In the genomic region with DNA sequence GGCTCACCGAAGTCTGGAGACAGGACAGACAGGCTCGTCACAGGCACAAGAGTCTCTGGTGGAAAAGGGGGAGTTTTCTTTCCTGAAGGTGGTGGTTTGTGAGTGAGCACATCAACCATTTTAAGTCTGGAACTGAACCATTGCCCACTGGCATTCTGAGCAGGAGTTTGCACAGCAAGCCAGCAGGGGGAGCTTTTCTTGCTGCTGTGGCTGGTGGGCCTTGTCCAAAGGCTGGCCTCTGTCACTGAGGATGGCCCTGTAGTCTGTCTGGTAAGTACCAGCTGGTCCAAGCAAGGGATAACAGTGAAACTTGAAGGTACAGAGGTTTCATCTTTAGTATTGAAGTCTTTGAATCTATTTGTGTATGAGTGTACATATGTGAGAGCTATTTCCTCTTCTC, we compare ENCODE assay signal across 9 mouse cellular contexts. TPM values are rescaled to one million over a fixed set of nuclear protein-coding genes. Genes with fewer than 3 reads are reported as not detected.
DNase-seq lines count a peak whose midpoint lies in the region; ATAC-seq and TF ChIP-seq lines count a peak whose summit lies in the region.
"Had no signal": no experiment of that assay in that cellular context is flagged by ENCODE, and none has a peak within 500 bp of the region (broad histone marks: within the 10 kb centered on the region; RNA-seq: fewer than 3 reads in every experiment).

No protein-coding gene starts in this region.

- peak; percentile 93 for DNase-seq in heart, adult 11 months
- DNase-seq in B cell, adult 2 months = peak; percentile 50 to 57
- DNase-seq in adrenal gland, postnatal 25 days = peak; percentile 60
- peak; percentile 50 for DNase-seq in embryonic facial prominence, embryonic 10.5 days (ENCODE audit: low spot score)
- DNase-seq in hindbrain, postnatal 0 days (ENCODE audit: low spot score) = peak; percentile 68
- peak; percentile 71 for DNase-seq in retina, embryonic 14.5 days (ENCODE audit: low spot score)

- H3K4me3 ChIP-seq in heart, embryonic 12.5 days = no peak overlapping the region
- H3K4me3 ChIP-seq in embryonic facial prominence, embryonic 10.5 days = no peak overlapping the region
- no peak overlapping the region for H3K4me3 ChIP-seq in hindbrain, postnatal 0 days (ENCODE audit: low read length)
- H3K4me3 ChIP-seq in liver, embryonic 16.5 days (ENCODE audit: low read depth, low read length) = no peak overlapping the region
- H3K4me3 ChIP-seq: hindbrain, embryonic 15.5 days had no signal

- no peak overlapping the region for H3K9ac ChIP-seq in heart, embryonic 12.5 days
- H3K9ac ChIP-seq in hindbrain, postnatal 0 days (replicated peaks; ENCODE audit: low read length) = no peak overlapping the region
- H3K9ac ChIP-seq in liver, embryonic 16.5 days (ENCODE audit: low read depth, low read length) = no peak overlapping the region
- H3K9ac ChIP-seq: hindbrain, embryonic 15.5 days had no signal

- H3K27me3 ChIP-seq in heart, embryonic 12.5 days (replicated peaks) = no peaks in the 10 kb centered on the region
- H3K27me3 ChIP-seq in embryonic facial prominence, embryonic 10.5 days (replicated peaks; ENCODE audit: low read depth, poor library complexity, severe bottlenecking) = no peaks in the 10 kb centered on the region
- no peaks in the 10 kb centered on the region for H3K27me3 ChIP-seq in hindbrain, postnatal 0 days (ENCODE audit: insufficient read depth, low read length)
- H3K27me3 ChIP-seq in liver, embryonic 16.5 days (ENCODE audit: control insufficient read depth, insufficient read depth, low read depth, low read length) = no peaks in the 10 kb centered on the region
- H3K27me3 ChIP-seq: hindbrain, embryonic 15.5 days had no signal

- H3K36me3 ChIP-seq in heart, embryonic 12.5 days = no peaks in the 10 kb centered on the region
- no peaks in the 10 kb centered on the region for H3K36me3 ChIP-seq in embryonic facial prominence, embryonic 10.5 days (replicated peaks)
- H3K36me3 ChIP-seq in hindbrain, postnatal 0 days (ENCODE audit: insufficient read depth, low read length) = no peaks in the 10 kb centered on the region
- H3K36me3 ChIP-seq in liver, embryonic 16.5 days (ENCODE audit: control insufficient read depth, insufficient read depth) = no peaks in the 10 kb centered on the region
- H3K36me3 ChIP-seq: hindbrain, embryonic 15.5 days had no signal

- H3K9me3 ChIP-seq in heart, embryonic 12.5 days (replicated peaks) = peaks cover 5% of the 10 kb centered on the region; the same call in 1 of the 2 replicates
- no peaks in the 10 kb centered on the region for H3K9me3 ChIP-seq in embryonic facial prominence, embryonic 10.5 days
- H3K9me3 ChIP-seq in hindbrain, postnatal 0 days (ENCODE audit: low read length) = no peaks in the 10 kb centered on the region
- no peaks in the 10 kb centered on the region for H3K9me3 ChIP-seq in liver, embryonic 16.5 days (replicated peaks; ENCODE audit: control insufficient read depth, low read length)
- H3K9me3 ChIP-seq: hindbrain, embryonic 15.5 days had no signal

- H3K4me2 ChIP-seq in heart, embryonic 12.5 days = no peak overlapping the region
- no peak overlapping the region for H3K4me2 ChIP-seq in hindbrain, postnatal 0 days (ENCODE audit: low read depth, low read length)
- no peak overlapping the region for H3K4me2 ChIP-seq in liver, embryonic 16.5 days (ENCODE audit: low read depth, low read length)
- H3K4me2 ChIP-seq: hindbrain, embryonic 15.5 days had no signal

- 50% methylated on average over 2 of the region's 2 CpGs for WGBS in heart, embryonic 12.5 days
- WGBS in embryonic facial prominence, embryonic 10.5 days = 49% methylated on average over 2 of the region's 2 CpGs
- WGBS in hindbrain, postnatal 0 days = 55% methylated on average over 2 of the region's 2 CpGs
- WGBS in liver, embryonic 16.5 days (ENCODE audit: insufficient replicate concordance) = 32% methylated on average over 2 of the region's 2 CpGs

- no peak overlapping the region for H3K27ac ChIP-seq in heart, embryonic 12.5 days (ENCODE audit: poor library complexity, severe bottlenecking)
- no peak overlapping the region for H3K27ac ChIP-seq in embryonic facial prominence, embryonic 10.5 days (replicated peaks)
- no peak overlapping the region for H3K27ac ChIP-seq in hindbrain, postnatal 0 days
- H3K27ac ChIP-seq in liver, embryonic 16.5 days (ENCODE audit: low read length) = no peak overlapping the region
- H3K27ac ChIP-seq: hindbrain, embryonic 15.5 days had no signal

- peak; percentile 76 for TF ChIP-seq CTCF in hindbrain, postnatal 0 days (IDR thresholded peaks at IDR 0.05; ENCODE audit: low read depth)

- peaks cover 6% of the 10 kb centered on the region for H3K4me1 ChIP-seq in heart, embryonic 12.5 days (replicated peaks)
- peaks cover 6% of the 10 kb centered on the region; the same call in 1 of the 2 replicates for H3K4me1 ChIP-seq in embryonic facial prominence, embryonic 10.5 days
- no peaks in the 10 kb centered on the region for H3K4me1 ChIP-seq in hindbrain, postnatal 0 days (ENCODE audit: insufficient read depth, low read length)
- no peaks in the 10 kb centered on the region for H3K4me1 ChIP-seq in liver, embryonic 16.5 days (ENCODE audit: control insufficient read depth, low read depth, low read length)
- H3K4me1 ChIP-seq: hindbrain, embryonic 15.5 days had no signal

- ATAC-seq in heart, embryonic 12.5 days (ENCODE audit: insufficient number of reproducible peaks, low FRiP score) = no peak
- peak; percentile 58; the same call in 1 of the 2 replicates for ATAC-seq in hindbrain, postnatal 0 days
- ATAC-seq in liver, embryonic 16.5 days (ENCODE audit: low read depth) = peak; percentile 48; the same call in 1 of the 2 replicates

RNA-seq across cellular contexts. Expression of a gene that starts 49.2 kb away (rescaled TPM):
- 11.4 and 12.2 TPM in 2 replicates for polyA plus RNA-seq in heart, embryonic 12.5 days (2016; fragmentation: Nextera tagmentation; extraction: Ambion mirVana)
- total RNA-seq in adrenal gland, postnatal 25 days (2021) = 18.9 and 19.1 TPM in 2 replicates
- polyA plus RNA-seq in embryonic facial prominence, embryonic 10.5 days (2016; fragmentation: Nextera tagmentation; extraction: Ambion mirVana) = 1.7 and 2.2 TPM in 2 replicates
- total RNA-seq in hindbrain, postnatal 0 days (2014; rRNA removed) = 17.4 and 18.0 TPM in 2 replicates
- polyA plus RNA-seq in hindbrain, postnatal 0 days (2015; fragmentation: Nextera tagmentation; extraction: Ambion mirVana) = 17.1 and 17.6 TPM in 2 replicates
- 46.0 and 49.8 TPM in 2 replicates for polyA plus RNA-seq in liver, embryonic 16.5 days (2015; fragmentation: Nextera tagmentation; extraction: Ambion mirVana)
